Mouse (Mus musculus) liver, adult (tissue): ENCODE measurements around the gene Ube2m.

Experiments used
- GATA4 ChIP-seq: IDR thresholded peaks from 2 replicates; pipeline ENCODE4 v1.6.1; 2014; ENCODE audit warnings: mild to moderate bottlenecking, low read length; ENCODE audit not compliant: insufficient replicate concordance

Gene Ube2m

GRCm38 (mm10) chr7:13037901-13038555, at the start of gene Ube2m:
Ube2m (minus strand) TSS chr7:13038275.
- peak; percentile 19; the same call in 1 of the 2 replicates for TF ChIP-seq GATA4

GRCm38 (mm10) chr7:13072293-13072692, 34.2 kb upstream of the Ube2m start:
- no peak for TF ChIP-seq GATA4

- TF ChIP-seq GATA4 = no peak
Measured at GRCm38 (mm10) chr7:13059536-13059935, 21.5 kb upstream of the Ube2m start.

GRCm38 (mm10) chr7:13056913-13057700, 19.0 kb upstream of the Ube2m start:
- no peak for TF ChIP-seq GATA4

- TF ChIP-seq GATA4 = peak; percentile 6; the same call in 1 of the 2 replicates
Measured at GRCm38 (mm10) chr7:13054287-13055010, 16.4 kb upstream of the Ube2m start, which contains the start of gene Mzf1. Mzf1 (minus strand) TSS chr7:13054764.

GRCm38 (mm10) chr7:13053961-13054286, 15.8 kb upstream of the Ube2m start:
- no peak for TF ChIP-seq GATA4

- no peak for TF ChIP-seq GATA4
Measured at GRCm38 (mm10) chr7:13053501-13053900, 15.4 kb upstream of the Ube2m start.

- TF ChIP-seq GATA4 = no peak
Measured at GRCm38 (mm10) chr7:13053001-13053400, 14.9 kb upstream of the Ube2m start.

GRCm38 (mm10) chr7:13046084-13046483, 8.0 kb upstream of the Ube2m start:
- TF ChIP-seq GATA4 = no peak

- no peak for TF ChIP-seq GATA4
Measured at GRCm38 (mm10) chr7:13044254-13044625, 6.2 kb upstream of the Ube2m start.

GRCm38 (mm10) chr7:13043445-13044253, 5.6 kb upstream of the Ube2m start:
- no peak for TF ChIP-seq GATA4

- no peak for TF ChIP-seq GATA4
Measured at GRCm38 (mm10) chr7:13043120-13043444, 5.0 kb upstream of the Ube2m start.

GRCm38 (mm10) chr7:13042511-13042910, 4.4 kb upstream of the Ube2m start:
- no peak for TF ChIP-seq GATA4

GRCm38 (mm10) chr7:13041256-13041655, 3.2 kb upstream of the Ube2m start:
- TF ChIP-seq GATA4 = no peak

GRCm38 (mm10) chr7:13039181-13039580, 1.1 kb upstream of the Ube2m start:
- no peak for TF ChIP-seq GATA4
